Mouse (Mus musculus) v-Abl transformed pro-B cells (cell line): ENCODE measurements at regions not wholly inside any gene's neighbourhood (a gene's known extent, or its start where the extent isn't known, plus 50 kb on each side); places are given as distances from the start of the nearest gene placed in this dataset.

Source experiments
- in situ Hi-C, 2 experiments: fragments of 400-800 bp; cut with MboI; formaldehyde crosslinking; loops; one replicate each; pipeline ENCODE4 v1.15.1; 2025; ENCODE audit not compliant: unreplicated experiment in 2 of 2

GRCm38 (mm10) chr10:97778531-97778930 is 52.0 kb upstream of the C030005K15Rik start:
- in situ Hi-C loops: no loop called here

GRCm38 (mm10) chr10:97779335-97779734 is 52.8 kb upstream of the C030005K15Rik start:
- in situ Hi-C loops: no loop called here

- in situ Hi-C loops: no loop called here
These were observed 67.2 kb upstream of the C030005K15Rik start for GRCm38 (mm10) chr10:97793804-97794203.

GRCm38 (mm10) chr10:97801448-97802265 is 75.1 kb upstream of the C030005K15Rik start:
- in situ Hi-C loops: no loop called here

GRCm38 (mm10) chr10:97807947-97808346 is 81.4 kb upstream of the C030005K15Rik start:
- in situ Hi-C loops: no loop called here

GRCm38 (mm10) chr10:97842574-97842973 is 116.0 kb upstream of the C030005K15Rik start:
- in situ Hi-C loops: no loop called here

GRCm38 (mm10) chr10:97851487-97851886 is 124.9 kb upstream of the C030005K15Rik start:
- in situ Hi-C loops: no loop called here

GRCm38 (mm10) chr10:97877088-97877487 is 150.5 kb upstream of the C030005K15Rik start:
- in situ Hi-C loops: no loop called here

GRCm38 (mm10) chr10:97886049-97886448 is 159.5 kb upstream of the C030005K15Rik start:
- in situ Hi-C loops: no loop called here

- in situ Hi-C loops: no loop called here
These were observed 179.2 kb upstream of the C030005K15Rik start for GRCm38 (mm10) chr10:97905793-97906192.

GRCm38 (mm10) chr10:97925568-97925967 is 199.0 kb upstream of the C030005K15Rik start:
- in situ Hi-C loops: no loop called here

GRCm38 (mm10) chr10:97940345-97940744 is 213.8 kb upstream of the C030005K15Rik start:
- in situ Hi-C loops: no loop called here

GRCm38 (mm10) chr10:97965881-97966280 is 239.3 kb upstream of the C030005K15Rik start:
- in situ Hi-C loops: no loop called here

- in situ Hi-C loops: no loop called here
These were observed 240.4 kb upstream of the C030005K15Rik start for GRCm38 (mm10) chr10:97966931-97967330.

GRCm38 (mm10) chr10:98007037-98007436 is 280.5 kb upstream of the C030005K15Rik start:
- in situ Hi-C loops: no loop called here

GRCm38 (mm10) chr10:98008355-98008754 is 281.8 kb upstream of the C030005K15Rik start:
- in situ Hi-C loops: no loop called here

GRCm38 (mm10) chr10:98012916-98013315 is 286.4 kb upstream of the C030005K15Rik start:
- in situ Hi-C loops: no loop called here

- in situ Hi-C loops: no loop called here
These were observed 288.7 kb upstream of the C030005K15Rik start for GRCm38 (mm10) chr10:98014985-98015902.

- in situ Hi-C loops: no loop called here
These were observed 290.2 kb upstream of the C030005K15Rik start for GRCm38 (mm10) chr10:98016596-98017304.

- in situ Hi-C loops: no loop called here
These were observed 302.6 kb upstream of the C030005K15Rik start for GRCm38 (mm10) chr10:98029124-98029523.

GRCm38 (mm10) chr10:98029621-98030020 is 303.1 kb upstream of the C030005K15Rik start:
- in situ Hi-C loops: no loop called here
